Mouse (Mus musculus) midbrain, postnatal 0 days (tissue): ENCODE data around the gene Ctdspl. TPM values are rescaled to one million over a fixed set of nuclear protein-coding genes. Genes with fewer than 3 reads are reported as not detected.

Source experiments
- ATAC-seq: fragments of 200-750 bp; cut with Nextera tagmentation; 2 replicates; pipeline ENCODE4 v1.8.0; 2017; ENCODE audit warnings: moderate number of reproducible peaks, mild to moderate bottlenecking, moderate TSS enrichment, moderate library complexity; ENCODE audit not compliant: low FRiP score
- DNase-seq: peaks from one replicate; pipeline ENCODE4 v3.0.0-alpha.2; 2015; ENCODE audit warnings: low spot score
- H3K27ac ChIP-seq: fragments of 300-500 bp; sonication (generic); 2 replicates; pipeline ENCODE4 v1.5.1; 2014; ENCODE audit warnings: low read depth, mild to moderate bottlenecking, low read length, mixed read lengths
- H3K27me3 ChIP-seq: fragments of 300-500 bp; sonication (generic); 2 replicates; pipeline ENCODE4 v1.6.1; 2014; ENCODE audit warnings: low read length, control low read depth, mixed read lengths; ENCODE audit not compliant: insufficient read depth
- H3K36me3 ChIP-seq: fragments of 300-500 bp; sonication (generic); 2 replicates; pipeline ENCODE4 v1.6.1; 2014; ENCODE audit warnings: low read length, control low read depth, mixed read lengths; ENCODE audit not compliant: insufficient read depth
- H3K4me1 ChIP-seq: fragments of 300-500 bp; sonication (generic); 2 replicates; pipeline ENCODE4 v1.6.1; 2014; ENCODE audit warnings: mild to moderate bottlenecking, control low read depth, antibody characterized with exemption, low read length, mixed read lengths; ENCODE audit not compliant: insufficient read depth
- H3K4me2 ChIP-seq: fragments of 300-500 bp; sonication (generic); 2 replicates; pipeline ENCODE4 v1.6.1; 2014; ENCODE audit warnings: low read depth, mild to moderate bottlenecking, low read length, mixed read lengths; ENCODE audit not compliant: poor library complexity, severe bottlenecking
- H3K4me3 ChIP-seq: fragments of 300-500 bp; sonication (generic); 2 replicates; pipeline ENCODE4 v1.5.1; 2014; ENCODE audit warnings: low read depth, mild to moderate bottlenecking, low read length, moderate library complexity
- H3K9ac ChIP-seq: fragments of 300-500 bp; sonication (generic); replicated peaks from 2 replicates; pipeline ENCODE4 v1.6.1; 2014; ENCODE audit warnings: mild to moderate bottlenecking, low read length, moderate library complexity, mixed read lengths; ENCODE audit not compliant: poor library complexity, severe bottlenecking
- H3K9me3 ChIP-seq: fragments of 300-500 bp; sonication (generic); 2 replicates; pipeline ENCODE4 v1.6.1; 2016; ENCODE audit warnings: low read length, control low read depth
- CTCF ChIP-seq: IDR thresholded peaks from 2 replicates; pipeline ENCODE4 v1.5.1; 2016; ENCODE audit warnings: antibody characterized with exemption, mild to moderate bottlenecking
- WGBS: fragments of 180-500 bp; shearing (Covaris S2); extraction: QIAGEN DNeasy Blood & Tissue Kit; methylation state at CpG from one replicate; pipeline ENCODE4 v1.1.7; 2014; 5-methylcytosine and 5-hydroxymethylcytosine counted together
- polyA plus RNA-seq: library from polyadenylated mRNA; unstranded; fragments of >200 nt; fragmentation: Nextera tagmentation; extraction: Ambion mirVana; gene quantifications from 2 replicates; pipeline ENCODE4 v1.2.1, GENCODE M21; 2015
- total RNA-seq: library from RNA; depleted of rRNA; stranded (reverse); fragments of >200 nt; gene quantifications from 2 replicates; pipeline ENCODE4 v1.2.3, GENCODE M21; 2014

The Ctdspl gene
- total and polyA plus RNA-seq, 2 experiments from 2014 or later = 7.1 to 11.9 TPM

DNA sequence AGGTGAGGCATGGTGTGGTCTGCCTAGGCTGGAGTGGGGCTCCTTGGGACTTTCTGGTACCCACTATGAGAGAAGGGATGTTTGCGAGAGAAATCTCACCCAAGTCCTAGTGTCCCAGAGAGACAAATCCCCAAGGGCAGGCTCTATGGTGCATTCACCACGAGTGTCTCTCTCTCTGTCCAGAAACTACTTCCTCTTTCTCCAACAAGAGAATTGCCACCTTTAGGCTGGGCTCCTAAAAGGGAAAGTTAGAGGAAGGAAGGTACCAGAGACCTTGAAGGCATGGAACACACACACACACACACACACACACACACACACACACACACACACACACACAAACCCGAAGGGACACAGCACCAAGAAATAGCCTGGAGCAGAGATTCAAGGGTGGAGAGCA lies 4.3 kb upstream of the Ctdspl start:
- ATAC-seq = no peak
- Histone ChIP-seq H3K36me3 (no peaks in the 10 kb centered on the region), H3K9ac (no peak overlapping the region), H3K27me3 (no peaks in the 10 kb centered on the region), H3K9me3 (no peaks in the 10 kb centered on the region), H3K27ac (no peak overlapping the region), H3K4me3 (no peak overlapping the region), H3K4me2 (no peak overlapping the region), H3K4me1 (peaks cover 4% of the 10 kb centered on the region)
- no peak for TF ChIP-seq CTCF
- 78% methylated on average over 3 of the region's 3 CpGs for WGBS
- DNase-seq = no peak

DNA sequence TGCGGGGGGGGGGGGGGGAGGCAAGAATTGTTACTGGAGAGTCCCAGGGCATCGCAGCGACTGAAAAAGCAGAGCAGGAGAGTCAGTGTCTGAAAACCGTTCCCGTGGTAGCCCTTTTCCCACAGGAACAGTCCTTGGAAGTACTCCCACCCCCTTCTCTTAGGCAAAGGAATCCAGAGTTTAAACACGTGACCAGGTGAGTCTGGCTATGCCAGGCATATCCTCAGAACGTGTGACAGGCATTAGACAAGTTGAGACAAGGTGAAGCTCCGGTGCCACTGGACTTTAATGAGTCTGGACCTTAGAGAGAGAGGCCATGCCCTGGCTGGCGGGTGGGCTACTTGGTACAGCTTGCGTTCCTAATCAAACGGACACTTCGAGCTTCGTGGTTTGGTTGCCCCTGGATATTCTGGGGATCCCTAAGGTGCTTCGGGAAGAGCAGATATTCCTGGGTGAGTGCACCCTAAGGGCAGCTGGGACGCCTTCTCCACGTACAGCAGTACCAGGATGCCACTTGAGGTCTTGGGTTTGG lies 1.6 kb upstream of the Ctdspl start:
- TF ChIP-seq CTCF = no peak
- peaks cover 18% of the 10 kb centered on the region for H3K4me1 ChIP-seq
- peak overlapping the region; percentile 84 for H3K4me2 ChIP-seq
- H3K27ac ChIP-seq = no peak overlapping the region
- 20% methylated on average over 16 of the region's 16 CpGs for WGBS
- H3K36me3 ChIP-seq = no peaks in the 10 kb centered on the region
- DNase-seq (no peak), ATAC-seq (no peak)
- H3K9me3 ChIP-seq = no peaks in the 10 kb centered on the region
- no peak overlapping the region for H3K9ac ChIP-seq
- no peaks in the 10 kb centered on the region for H3K27me3 ChIP-seq
- H3K4me3 ChIP-seq = peak overlapping the region; percentile 85; the same call in 1 of the 2 replicates

DNA sequence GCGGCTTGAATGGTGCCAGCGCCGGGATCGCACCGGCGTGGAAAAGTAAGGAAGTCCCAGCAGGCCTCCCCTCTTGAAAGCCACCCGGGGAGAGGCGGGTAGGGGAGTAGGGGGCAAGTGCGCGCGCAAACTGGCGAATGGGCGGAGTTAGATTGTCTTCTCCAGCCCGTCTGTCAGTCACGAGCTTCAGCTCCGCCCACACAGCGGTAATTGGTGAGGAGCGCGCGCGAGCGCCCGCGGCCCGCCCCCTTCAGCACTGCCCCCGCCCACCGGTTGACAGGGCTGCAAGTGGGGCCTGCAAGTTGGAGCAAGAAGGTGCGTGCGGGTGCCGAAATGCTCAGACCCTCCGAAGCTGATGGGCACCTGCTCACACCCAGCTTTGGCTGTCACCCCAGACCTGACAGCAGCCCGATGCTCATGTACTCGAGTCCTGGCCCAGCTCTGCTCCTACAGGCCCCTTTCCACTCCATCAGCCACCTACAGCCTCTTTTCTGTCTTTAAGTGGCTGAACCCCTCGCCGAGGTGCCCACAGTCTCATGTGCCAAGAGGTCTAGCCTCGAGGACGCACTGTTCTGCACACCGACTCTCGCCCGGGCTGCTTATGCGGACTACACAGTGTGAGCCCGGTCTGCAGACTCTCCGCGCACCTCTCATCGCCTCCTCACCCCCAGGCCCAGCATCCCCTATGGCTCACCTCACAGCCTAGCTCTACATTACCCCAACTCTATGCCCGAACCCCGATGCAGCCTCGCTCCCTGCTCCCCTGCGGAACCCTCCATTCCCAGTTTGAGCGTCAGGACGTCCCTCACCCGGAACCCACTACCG lies 755 bp upstream of the Ctdspl start:
- Histone ChIP-seq H3K27me3 (no peaks in the 10 kb centered on the region), H3K4me3 (peak overlapping the region; percentile 85), H3K4me2 (peak overlapping the region; percentile 84), H3K36me3 (no peaks in the 10 kb centered on the region), H3K27ac (peak overlapping the region; percentile 83), H3K4me1 (peaks cover 18% of the 10 kb centered on the region), H3K9ac (peak overlapping the region; percentile 92), H3K9me3 (no peaks in the 10 kb centered on the region)
- peak; percentile 94 for DNase-seq
- WGBS = under 1% methylated on average over 53 of the region's 53 CpGs
- no peak for TF ChIP-seq CTCF
- ATAC-seq = peak; percentile 87

DNA sequence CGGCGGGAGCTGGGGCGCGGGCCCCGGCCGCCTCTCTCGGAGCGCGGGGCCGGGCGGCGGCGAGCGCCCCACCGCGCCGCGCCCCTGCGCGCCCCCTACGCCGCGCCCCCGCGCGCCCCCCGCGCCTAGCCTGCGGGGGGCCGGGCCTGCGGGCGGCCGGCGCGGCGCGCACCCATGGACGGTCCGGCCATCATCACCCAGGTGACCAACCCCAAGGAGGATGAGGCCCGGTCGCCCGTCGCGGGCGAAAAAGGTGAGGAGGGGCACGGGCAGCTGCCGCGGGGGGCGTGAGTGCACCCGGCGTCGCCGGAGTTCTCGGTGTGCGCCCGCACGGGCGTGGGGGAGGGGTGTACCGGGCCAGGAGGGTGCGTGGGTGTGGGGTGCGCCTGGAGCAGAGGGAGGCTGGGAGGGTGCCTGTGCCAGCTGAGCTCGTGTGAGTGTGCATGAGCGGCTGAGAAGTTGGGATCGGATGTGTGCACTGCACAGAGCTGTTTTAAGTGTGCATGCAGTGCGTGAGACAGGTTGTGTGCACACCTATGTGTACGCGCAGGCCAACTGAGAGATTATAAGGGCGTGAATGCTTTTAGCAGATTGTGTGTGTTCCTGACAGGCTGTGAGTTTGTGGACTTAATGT lies 552 bp downstream of the Ctdspl start:
- peak; percentile 45; the same call in 1 of the 2 replicates for ATAC-seq
- Histone ChIP-seq H3K27ac (peak overlapping the region; percentile 83), H3K4me2 (peak overlapping the region; percentile 84), H3K9me3 (no peaks in the 10 kb centered on the region), H3K4me3 (peak overlapping the region; percentile 85), H3K36me3 (no peaks in the 10 kb centered on the region), H3K9ac (peak overlapping the region; percentile 92), H3K4me1 (peaks cover 18% of the 10 kb centered on the region), H3K27me3 (no peaks in the 10 kb centered on the region)
- DNase-seq = no peak
- no peak for TF ChIP-seq CTCF
- WGBS = 3% methylated on average over 34 of the region's 68 CpGs

DNA sequence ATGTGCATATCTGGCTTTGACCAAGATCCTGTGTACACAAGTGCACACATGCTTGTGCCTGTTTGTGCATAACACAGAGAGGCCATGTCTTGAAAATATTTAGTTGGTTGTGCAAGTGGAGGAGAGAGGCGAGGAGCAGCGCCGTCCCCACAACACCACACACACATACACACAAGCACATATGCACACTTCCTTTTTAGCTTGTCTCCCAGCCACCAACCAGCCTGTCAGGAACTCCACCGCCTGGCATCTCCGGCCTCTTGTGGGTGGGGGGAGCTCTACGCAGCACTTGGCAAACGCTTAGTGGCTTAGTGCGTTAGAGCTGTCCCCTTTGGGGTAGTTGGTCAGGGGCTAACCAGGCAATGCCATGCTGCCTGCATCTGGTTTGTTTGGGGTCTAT lies 1.2 kb downstream of the Ctdspl start:
- 30% methylated on average over 8 of the region's 8 CpGs for WGBS
- ATAC-seq (no peak), DNase-seq (peak; percentile 36)
- H3K27me3 ChIP-seq = no peaks in the 10 kb centered on the region
- peak overlapping the region; percentile 84 for H3K4me2 ChIP-seq
- peak overlapping the region; percentile 92; the same call in 1 of the 2 replicates for H3K9ac ChIP-seq
- no peaks in the 10 kb centered on the region for H3K9me3 ChIP-seq
- TF ChIP-seq CTCF = no peak
- H3K36me3 ChIP-seq = no peaks in the 10 kb centered on the region
- no peak overlapping the region for H3K27ac ChIP-seq
- H3K4me3 ChIP-seq = peak overlapping the region; percentile 85
- peaks cover 18% of the 10 kb centered on the region for H3K4me1 ChIP-seq

DNA sequence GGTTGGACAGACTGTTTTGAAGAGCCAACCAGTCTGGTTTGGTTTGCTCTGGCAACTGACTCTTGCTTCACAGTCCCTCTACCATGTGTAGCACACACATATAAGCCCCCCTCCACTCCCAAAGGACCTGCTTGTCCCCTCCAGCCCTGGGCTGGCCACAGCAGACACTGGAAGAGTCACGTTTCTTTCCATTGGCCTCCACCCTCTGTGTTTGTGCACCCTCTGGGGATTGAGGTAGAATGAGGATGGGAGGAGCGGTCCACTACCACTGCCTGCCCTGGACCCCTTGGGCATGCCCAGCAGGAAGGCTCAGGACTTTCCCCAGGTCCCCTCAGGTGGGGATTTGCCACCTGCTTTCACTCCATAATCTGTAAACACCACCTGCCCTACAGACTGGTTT lies 1.8 kb downstream of the Ctdspl start:
- Histone ChIP-seq H3K9me3 (no peaks in the 10 kb centered on the region), H3K4me2 (peak overlapping the region; percentile 84), H3K4me3 (0 out of 2 replicates have a peak overlapping the region, but pooled peaks have one; percentile 5), H3K36me3 (no peaks in the 10 kb centered on the region), H3K27ac (no peak overlapping the region), H3K27me3 (no peaks in the 10 kb centered on the region), H3K4me1 (peaks cover 18% of the 10 kb centered on the region), H3K9ac (no peak overlapping the region)
- TF ChIP-seq CTCF = no peak
- ATAC-seq (no peak), DNase-seq (no peak)
- 54% methylated on average over 2 of the region's 2 CpGs for WGBS
